Mouse (Mus musculus) megakaryocyte, embryonic 14.5 days (primary cell): ENCODE results near the gene Myh7b. TPM values are rescaled to one million over a fixed set of nuclear protein-coding genes. Genes with fewer than 3 reads are reported as not detected.

Source experiments
- H3K27me3 ChIP-seq: replicated peaks from 2 replicates; pipeline ENCODE3; 2012; ENCODE audit warnings: inconsistent platforms
- H3K36me3 ChIP-seq: replicated peaks from 2 replicates; pipeline ENCODE3; 2012; ENCODE audit warnings: low read length, inconsistent platforms, mixed read lengths
- H3K4me1 ChIP-seq: 2 replicates; pipeline ENCODE4 v1.6.1; 2012; ENCODE audit warnings: inconsistent platforms
- H3K4me3 ChIP-seq: replicated peaks from 2 replicates; pipeline ENCODE3; 2012; ENCODE audit warnings: moderate library complexity, mild to moderate bottlenecking, inconsistent platforms
- H3K9me3 ChIP-seq: 2 replicates; pipeline ENCODE4 v1.6.1; 2012; ENCODE audit warnings: inconsistent platforms
- FLI1 ChIP-seq: IDR thresholded peaks from 2 replicates; pipeline ENCODE4 v1.6.1; 2012; ENCODE audit warnings: low read length, inconsistent platforms, mixed read lengths
- GATA1 ChIP-seq: IDR thresholded peaks from 3 replicates; pipeline ENCODE4 v1.6.1; 2012; ENCODE audit warnings: mixed read lengths, low read length, inconsistent platforms, borderline replicate concordance
- polyA plus RNA-seq: library from polyadenylated mRNA; stranded (reverse); fragments of >175 nt; gene quantifications from 2 replicates; pipeline ENCODE4 v1.2.3, GENCODE M21; 2012; ENCODE audit warnings: low replicate concordance; ENCODE audit not compliant: insufficient read depth

The Myh7b gene
- polyA plus RNA-seq, 1 experiment, result 0.95 TPM

DNA sequence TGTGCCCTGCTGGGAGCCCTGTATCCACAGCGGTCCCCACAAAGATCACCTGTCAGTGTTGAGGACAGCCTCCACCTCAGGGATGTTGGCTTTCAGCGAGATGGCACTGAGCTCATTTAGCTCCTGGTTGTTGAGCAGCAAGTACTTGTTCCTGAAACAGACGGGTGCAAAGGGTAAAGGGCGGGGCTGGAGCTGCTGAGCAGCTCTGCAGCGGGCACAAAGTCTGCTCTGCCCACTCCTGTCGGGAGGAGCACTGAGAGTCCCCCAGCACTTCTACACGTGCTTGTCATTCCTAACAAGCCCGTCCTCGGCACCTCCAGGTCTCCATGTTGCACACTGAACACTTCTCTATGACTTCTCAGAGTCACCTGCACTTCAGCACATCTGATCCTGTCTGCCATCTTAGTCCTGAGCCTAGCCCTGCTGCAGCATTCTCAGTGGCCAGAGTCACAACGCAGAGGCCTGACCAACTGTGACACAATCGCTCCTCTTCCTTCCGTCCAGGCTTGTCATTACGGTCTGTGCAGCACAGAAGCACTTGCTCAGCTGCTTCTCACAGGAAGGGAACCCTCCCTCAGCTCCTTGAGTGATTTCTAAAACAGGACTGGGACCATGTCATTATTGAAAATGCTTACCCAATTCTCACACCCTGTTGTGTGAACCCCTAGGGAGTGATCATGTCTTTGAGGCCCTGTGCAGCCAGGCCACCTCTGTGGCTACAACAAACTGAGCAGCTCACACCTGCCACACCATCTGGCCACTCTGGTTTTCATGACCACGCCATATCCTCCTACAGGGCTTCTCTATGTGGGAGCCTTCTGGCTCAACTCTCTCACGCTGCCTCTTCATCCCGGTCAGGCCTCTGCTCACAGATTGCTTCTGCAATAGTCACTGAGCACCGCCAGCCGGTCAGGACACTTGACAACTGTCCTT, 30.8 kb downstream of the Myh7b start:
- peaks cover 5% of the 10 kb centered on the region; the same call in 1 of the 2 replicates for H3K4me1 ChIP-seq
- no peaks in the 10 kb centered on the region for H3K27me3 ChIP-seq
- TF ChIP-seq GATA1, result no peak
- TF ChIP-seq FLI1, result no peak
- no peaks in the 10 kb centered on the region for H3K9me3 ChIP-seq
- peaks cover 97% of the 10 kb centered on the region for H3K36me3 ChIP-seq
- H3K4me3 ChIP-seq, result no peak overlapping the region

DNA sequence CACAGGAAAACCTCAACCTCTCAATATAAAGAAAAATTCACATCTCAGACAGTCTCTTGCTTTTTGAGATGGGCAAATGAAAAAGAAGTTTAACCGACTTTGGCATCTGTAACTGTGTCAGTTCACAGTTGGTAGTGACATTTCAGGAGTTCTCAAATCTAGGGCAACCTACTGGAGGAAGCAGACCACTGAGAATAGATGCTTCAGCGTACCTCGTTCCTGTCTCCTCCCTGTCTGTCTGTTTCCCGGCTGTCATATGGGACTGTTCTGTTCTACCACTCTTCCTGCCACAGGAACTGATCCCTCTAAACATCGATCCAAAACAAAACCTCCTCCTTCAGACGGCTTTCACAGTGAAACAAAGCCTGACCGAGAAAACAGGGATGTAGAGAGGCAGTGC, 34.7 kb downstream of the Myh7b start:
- H3K36me3 ChIP-seq, result peaks cover 96% of the 10 kb centered on the region
- H3K4me1 ChIP-seq, result peaks cover 5% of the 10 kb centered on the region; the same call in 1 of the 2 replicates
- no peaks in the 10 kb centered on the region for H3K9me3 ChIP-seq
- no peak for TF ChIP-seq FLI1
- TF ChIP-seq GATA1, result no peak
- no peak overlapping the region for H3K4me3 ChIP-seq
- H3K27me3 ChIP-seq, result no peaks in the 10 kb centered on the region

DNA sequence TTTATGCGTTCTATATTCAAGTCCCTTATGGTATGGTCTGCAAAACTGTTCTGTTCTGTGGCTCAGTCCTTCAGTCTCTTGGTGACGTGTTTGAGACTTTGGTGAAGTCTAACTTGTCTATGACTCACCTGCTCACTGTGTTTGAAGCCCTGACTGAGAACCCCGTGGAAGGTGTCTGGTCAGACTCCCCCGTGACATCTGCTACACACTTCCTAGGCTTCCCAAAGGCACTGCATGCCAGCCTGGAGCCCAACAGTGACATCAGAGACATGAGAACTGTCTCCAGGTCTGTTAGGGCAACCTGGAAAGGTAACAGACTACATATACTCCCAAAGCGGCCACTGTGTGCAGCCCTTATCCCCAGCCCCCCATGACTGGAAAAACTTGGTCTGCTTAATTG, 41.6 kb downstream of the Myh7b start:
- no peaks in the 10 kb centered on the region for H3K4me1 ChIP-seq
- no peak overlapping the region for H3K4me3 ChIP-seq
- peaks cover 99% of the 10 kb centered on the region for H3K36me3 ChIP-seq
- no peaks in the 10 kb centered on the region for H3K9me3 ChIP-seq
- no peaks in the 10 kb centered on the region for H3K27me3 ChIP-seq
- TF ChIP-seq FLI1 (no peak), GATA1 (no peak)

DNA sequence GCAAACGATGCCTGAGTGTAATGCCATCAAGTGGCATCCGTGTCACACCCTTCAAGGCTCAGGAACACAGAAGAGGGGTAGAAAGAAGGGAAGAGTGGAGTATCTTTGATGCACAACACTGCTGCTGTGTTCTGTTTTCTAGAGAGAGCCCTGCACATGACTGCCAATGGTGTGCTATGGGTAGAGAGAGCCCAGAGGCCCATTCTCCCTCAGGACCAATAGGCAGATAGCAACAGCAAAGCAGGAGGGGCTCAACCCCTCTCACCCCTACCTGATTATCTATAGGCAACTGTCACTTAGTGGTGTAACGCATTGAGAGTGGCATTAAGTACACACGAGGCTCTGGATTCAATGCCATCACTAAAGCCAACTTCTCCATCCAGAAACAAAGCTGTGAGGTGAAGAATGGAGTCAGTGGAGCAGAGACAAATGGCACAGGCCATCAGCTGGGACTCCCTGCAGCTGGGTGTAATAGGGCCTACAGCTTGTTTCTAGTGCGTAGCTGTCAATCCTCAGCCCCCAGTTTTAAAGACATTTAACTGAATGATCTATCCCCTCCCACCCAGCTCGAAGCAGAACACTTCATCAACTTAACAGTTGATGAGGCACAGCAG, 44.9 kb downstream of the Myh7b start:
- H3K36me3 ChIP-seq, result peaks cover 94% of the 10 kb centered on the region
- no peaks in the 10 kb centered on the region for H3K4me1 ChIP-seq
- H3K4me3 ChIP-seq, result no peak overlapping the region
- no peaks in the 10 kb centered on the region for H3K27me3 ChIP-seq
- TF ChIP-seq FLI1 (no peak), GATA1 (no peak)
- H3K9me3 ChIP-seq, result no peaks in the 10 kb centered on the region

DNA sequence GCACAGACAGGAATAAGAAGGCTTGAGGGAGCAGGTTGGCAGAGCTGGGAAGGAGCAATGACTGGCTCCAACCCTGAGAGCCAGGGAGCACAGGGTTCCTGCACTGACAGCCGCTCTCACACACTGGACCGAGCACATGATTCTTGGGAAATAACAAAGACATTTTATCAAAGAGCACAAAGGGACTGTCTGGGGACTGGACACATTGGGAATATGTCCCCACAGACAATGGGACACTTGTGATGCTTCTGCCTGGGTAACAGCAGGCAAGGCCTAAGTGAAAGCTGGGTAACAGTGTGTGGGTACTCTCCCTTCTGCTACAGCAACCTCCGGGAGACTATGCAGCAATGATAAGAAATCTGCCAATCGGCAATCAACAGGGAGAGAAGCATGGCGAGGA, 51.4 kb downstream of the Myh7b start:
- no peaks in the 10 kb centered on the region for H3K27me3 ChIP-seq
- no peaks in the 10 kb centered on the region for H3K4me1 ChIP-seq
- H3K9me3 ChIP-seq, result no peaks in the 10 kb centered on the region
- no peak overlapping the region for H3K4me3 ChIP-seq
- TF ChIP-seq FLI1 (no peak), GATA1 (no peak)
- peaks cover 91% of the 10 kb centered on the region for H3K36me3 ChIP-seq

DNA sequence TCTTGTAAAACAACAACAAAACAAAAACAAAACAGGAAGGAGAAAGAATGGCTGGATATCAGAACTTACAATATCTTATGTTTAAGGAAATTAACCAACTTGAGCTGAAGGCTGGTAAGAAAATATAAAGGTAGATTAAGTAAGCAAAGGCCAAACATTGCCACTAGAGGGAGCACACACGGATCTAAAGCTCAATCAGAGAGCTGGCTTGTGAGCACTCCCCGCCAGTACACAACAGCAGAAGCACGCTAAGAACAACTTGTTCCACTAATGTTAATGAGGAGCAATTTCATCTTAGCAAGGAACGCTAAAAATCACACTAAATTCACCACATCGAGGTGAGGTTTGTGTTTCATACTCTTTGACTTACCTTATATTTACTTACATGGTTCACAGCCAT, 52.1 kb downstream of the Myh7b start:
- H3K36me3 ChIP-seq, result peaks cover 91% of the 10 kb centered on the region

DNA sequence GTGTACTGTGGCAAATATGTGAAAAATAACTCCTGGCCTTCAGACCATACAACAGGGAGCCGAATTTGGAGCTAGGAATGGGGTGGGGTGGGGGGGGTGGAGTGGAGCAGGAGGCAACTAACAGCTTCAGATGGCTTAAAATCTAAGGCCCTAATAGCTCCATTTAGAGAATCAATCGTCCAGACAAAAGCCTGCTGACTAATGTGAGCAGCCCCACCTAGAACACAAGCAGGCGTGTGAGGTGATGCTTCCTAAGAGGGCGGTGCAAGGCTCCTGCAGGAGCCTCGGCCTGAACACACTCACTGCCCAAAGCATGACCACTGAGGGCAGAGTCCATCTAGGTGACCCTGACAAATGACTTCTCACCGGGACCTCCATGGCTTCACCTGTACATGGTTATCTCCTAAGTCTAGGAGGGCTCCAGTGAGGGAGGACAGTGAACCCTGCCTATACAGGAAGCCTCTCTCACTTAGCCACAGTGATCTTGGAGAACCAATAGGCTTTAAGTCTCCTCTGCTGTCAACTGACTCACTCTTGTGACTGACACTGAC, 53.0 kb downstream of the Myh7b start:
- Histone ChIP-seq H3K27me3 (no peaks in the 10 kb centered on the region), H3K4me3 (no peak overlapping the region), H3K36me3 (peaks cover 92% of the 10 kb centered on the region), H3K4me1 (no peaks in the 10 kb centered on the region), H3K9me3 (no peaks in the 10 kb centered on the region)
- no peak for TF ChIP-seq GATA1
- no peak for TF ChIP-seq FLI1

More for the DNA sequence above, 52.1 kb downstream of the Myh7b start:
- TF ChIP-seq GATA1 (no peak), FLI1 (no peak)
- H3K4me3 ChIP-seq, result no peak overlapping the region
- no peaks in the 10 kb centered on the region for H3K27me3 ChIP-seq
- H3K4me1 ChIP-seq, result no peaks in the 10 kb centered on the region
- no peaks in the 10 kb centered on the region for H3K9me3 ChIP-seq

DNA sequence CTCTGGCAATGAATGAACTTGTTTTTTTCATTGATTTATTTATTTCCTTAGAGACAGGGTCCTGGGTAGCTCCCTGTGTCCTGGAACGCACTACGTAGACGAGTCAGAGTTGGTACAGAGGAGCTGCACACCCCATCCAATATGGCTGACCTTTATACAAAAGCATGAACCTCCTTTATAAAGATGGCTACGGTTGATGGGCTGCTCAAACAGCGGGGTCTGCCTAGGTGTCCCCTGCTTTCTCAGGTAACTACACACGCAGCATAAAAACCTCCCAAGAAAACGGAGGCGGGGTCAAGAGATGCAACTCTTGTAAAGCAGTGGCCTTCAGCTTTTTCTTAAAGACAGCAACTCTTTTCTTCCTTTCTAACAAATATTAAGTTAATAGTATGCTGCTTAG, 56.9 kb downstream of the Myh7b start:
- Histone ChIP-seq H3K9me3 (no peaks in the 10 kb centered on the region), H3K4me3 (no peak overlapping the region), H3K4me1 (peaks cover 4% of the 10 kb centered on the region; the same call in 1 of the 2 replicates), H3K36me3 (peaks cover 91% of the 10 kb centered on the region), H3K27me3 (no peaks in the 10 kb centered on the region)
- TF ChIP-seq GATA1 (no peak), FLI1 (no peak)

DNA sequence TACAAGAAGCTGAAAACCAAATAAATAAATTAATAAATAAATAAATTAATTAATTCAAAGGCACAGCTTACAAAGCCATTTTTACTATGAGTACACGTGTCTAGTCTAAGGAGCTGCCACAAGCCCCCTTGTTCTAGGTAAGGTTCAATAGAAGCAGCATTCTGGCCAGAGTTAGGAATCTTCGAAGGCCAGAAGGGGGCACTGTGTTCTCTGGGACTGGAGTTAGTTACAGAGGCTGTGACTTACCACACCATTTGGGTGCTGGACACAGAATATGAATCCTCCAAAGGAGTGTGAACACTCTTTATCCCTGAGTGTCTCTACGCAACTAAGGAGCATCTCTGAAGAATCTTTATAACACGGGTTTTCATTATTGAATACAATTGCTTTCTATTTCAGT, 57.4 kb downstream of the Myh7b start:
- H3K4me1 ChIP-seq, result peaks cover 7% of the 10 kb centered on the region
- H3K36me3 ChIP-seq, result peaks cover 89% of the 10 kb centered on the region
- H3K9me3 ChIP-seq, result no peaks in the 10 kb centered on the region
- TF ChIP-seq GATA1, result no peak
- no peak for TF ChIP-seq FLI1
- no peaks in the 10 kb centered on the region for H3K27me3 ChIP-seq
- no peak overlapping the region for H3K4me3 ChIP-seq

DNA sequence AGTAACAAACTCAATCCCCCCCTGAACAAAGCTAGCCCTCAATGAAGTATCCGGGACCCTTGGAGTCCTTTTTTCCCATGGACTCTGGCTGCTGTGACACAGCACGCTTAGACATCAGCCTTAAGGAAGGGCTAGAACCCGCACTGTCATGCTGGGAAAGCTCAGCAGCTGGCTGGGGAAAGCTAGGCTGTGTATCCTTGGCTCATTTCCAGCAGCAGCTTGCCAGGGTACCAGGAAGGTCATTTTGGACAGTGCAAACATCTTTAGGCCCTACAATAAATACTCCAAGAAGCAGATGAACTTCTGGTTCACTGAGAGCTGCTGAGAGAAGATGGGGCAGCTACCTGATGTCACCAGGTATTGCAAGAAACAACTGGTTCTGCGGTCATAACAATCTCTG, 60.2 kb downstream of the Myh7b start:
- TF ChIP-seq GATA1, result no peak
- no peak for TF ChIP-seq FLI1
- peaks cover 32% of the 10 kb centered on the region for H3K4me1 ChIP-seq
- no peaks in the 10 kb centered on the region for H3K9me3 ChIP-seq
- H3K36me3 ChIP-seq, result peaks cover 61% of the 10 kb centered on the region
- no peaks in the 10 kb centered on the region for H3K27me3 ChIP-seq
- H3K4me3 ChIP-seq, result no peak overlapping the region

DNA sequence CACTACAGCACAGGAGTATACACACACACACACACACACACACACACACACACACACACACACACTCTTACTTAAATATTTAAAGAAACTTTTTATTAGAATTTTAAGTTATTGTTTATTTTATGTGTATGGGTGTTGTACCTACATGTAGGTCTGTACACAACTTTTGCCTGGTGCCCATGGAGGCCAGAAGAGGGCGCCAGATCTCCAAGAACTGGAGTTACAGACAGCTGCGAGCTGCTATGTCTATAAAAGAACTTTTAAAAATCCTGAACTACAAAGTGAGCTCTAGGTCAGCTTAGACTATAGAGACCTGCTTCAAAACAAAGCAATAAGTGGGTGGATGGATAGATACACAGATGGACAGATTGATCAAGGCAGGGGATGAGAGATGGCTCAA, 62.5 kb downstream of the Myh7b start:
- no peak overlapping the region for H3K4me3 ChIP-seq

More for the DNA sequence above, 62.5 kb downstream of the Myh7b start:
- H3K4me1 ChIP-seq, result peaks cover 44% of the 10 kb centered on the region
- no peaks in the 10 kb centered on the region for H3K9me3 ChIP-seq
- no peaks in the 10 kb centered on the region for H3K27me3 ChIP-seq
- H3K36me3 ChIP-seq, result peaks cover 49% of the 10 kb centered on the region
- TF ChIP-seq FLI1, result no peak
- TF ChIP-seq GATA1, result no peak
